Mouse (Mus musculus) macrophage (primary cell): Measurements from ENCODE around the gene Cox4i2. TPM values are rescaled to one million over a fixed set of nuclear protein-coding genes. Genes with fewer than 3 reads are reported as not detected.
A peak's percentile ranks its signal among the peaks of the same experiment; 100 is the strongest.

Experiments used
- H3K27ac ChIP-seq: fragments of 350-480 bp; formaldehyde crosslinking; 2 replicates; pipeline ENCODE4 v1.9.0; 2021
- H3K36me3 ChIP-seq: fragments of 350-480 bp; formaldehyde crosslinking; 2 replicates; pipeline ENCODE4 v1.9.0; 2021; ENCODE audit errors: inconsistent target
- H3K4me3 ChIP-seq: fragments of 350-480 bp; formaldehyde crosslinking; 2 replicates; pipeline ENCODE4 v1.9.0; 2021; ENCODE audit errors: inconsistent target
- H3K79me2 ChIP-seq: fragments of 350-480 bp; formaldehyde crosslinking; 2 replicates; pipeline ENCODE4 v1.9.0; 2021; ENCODE audit errors: inconsistent target
- WGBS: methylation state at CpG from one replicate; pipeline ENCODE4 v1.1.7; 2026; ENCODE audit warnings: inconsistent platforms; ENCODE audit not compliant: missing documents; 5-methylcytosine and 5-hydroxymethylcytosine counted together
- polyA plus RNA-seq: library from polyadenylated mRNA; stranded (reverse); fragments of 250-400 nt; gene quantifications from 3 replicates; pipeline ENCODE4 v1.2.4, GENCODE M21; 2018; ENCODE audit warnings: inconsistent platforms

The Cox4i2 gene
- polyA plus RNA-seq, 1 experiment from 2014 or later: not detected

GRCm38 (mm10) chr2:152810158-152810941 lies 56.4 kb downstream of the Cox4i2 start:
- Histone ChIP-seq H3K36me3 (no peaks in the 10 kb centered on the region), H3K27ac (peak overlapping the region; percentile 99), H3K4me3 (no peak overlapping the region), H3K79me2 (peaks cover 92% of the 10 kb centered on the region)
- WGBS: 69% methylated on average over 5 of the region's 5 CpGs

GRCm38 (mm10) chr2:152811336-152812165 lies 57.6 kb downstream of the Cox4i2 start:
- Histone ChIP-seq H3K36me3 (no peaks in the 10 kb centered on the region), H3K27ac (peak overlapping the region; percentile 99), H3K79me2 (peaks cover 97% of the 10 kb centered on the region), H3K4me3 (no peak overlapping the region)
- WGBS: 80% methylated on average over 2 of the region's 3 CpGs

DNA sequence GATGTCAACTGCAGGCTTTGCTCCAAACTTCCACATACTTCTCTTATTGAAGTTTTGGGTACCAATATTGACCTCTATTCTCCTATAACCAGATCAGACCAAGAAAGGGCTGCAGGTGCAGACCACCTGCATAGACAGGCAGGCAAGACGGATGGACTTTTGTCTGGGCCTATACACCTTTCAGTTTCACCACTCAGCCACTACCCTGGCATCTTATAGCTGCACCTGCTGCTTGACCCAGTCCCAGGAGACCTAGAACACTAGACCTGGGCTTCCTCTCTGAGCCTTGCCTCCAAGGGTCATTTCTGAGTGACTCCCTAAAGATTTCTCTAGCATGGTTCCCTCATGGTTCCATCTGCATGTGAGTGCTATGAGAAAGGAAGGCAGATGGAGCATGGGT lies 59.3 kb downstream of the Cox4i2 start:
- no CpG with 5 or more reads among the region's 1 CpGs for WGBS
- Histone ChIP-seq H3K4me3 (no peak overlapping the region), H3K27ac (peak overlapping the region; percentile 99)

DNA sequence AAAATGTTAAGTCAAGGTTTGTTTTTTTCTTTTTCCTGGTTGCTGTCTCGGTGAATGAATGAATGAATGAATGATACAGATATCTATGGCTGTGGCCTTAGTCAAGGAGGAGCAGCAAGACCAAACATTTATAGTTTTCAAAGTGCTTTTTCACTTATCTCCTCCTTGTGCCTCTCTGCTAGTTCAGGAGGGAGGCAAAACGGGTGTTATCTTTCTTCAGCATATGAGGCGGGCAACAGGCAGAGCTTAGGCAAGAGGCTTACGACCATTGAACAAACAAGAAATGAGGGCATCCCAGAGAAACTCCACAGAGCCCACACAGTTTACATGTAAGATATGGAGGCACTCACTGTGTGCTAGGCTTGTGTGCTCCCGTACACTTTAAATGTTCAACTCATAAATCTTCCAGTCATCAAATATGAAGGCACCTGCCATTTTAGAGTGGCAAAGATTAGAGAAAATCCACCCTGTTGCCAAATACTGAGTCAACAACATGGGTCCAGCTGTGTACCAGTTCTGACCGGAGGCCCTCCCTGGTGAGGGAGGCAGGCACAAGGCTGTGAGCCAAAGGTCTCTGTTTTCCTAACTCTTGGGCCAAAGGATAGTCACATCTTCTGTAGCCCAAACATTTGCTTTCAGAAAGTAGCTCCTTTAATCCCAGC lies 60.4 kb downstream of the Cox4i2 start:
- H3K79me2 ChIP-seq: peaks cover 97% of the 10 kb centered on the region
- WGBS: 94% methylated on average over 6 of the region's 6 CpGs
- H3K4me3 ChIP-seq: no peak overlapping the region
- H3K27ac ChIP-seq: no peak overlapping the region
- peaks cover 1% of the 10 kb centered on the region; the same call in 1 of the 2 replicates for H3K36me3 ChIP-seq

More for the DNA sequence above, 59.3 kb downstream of the Cox4i2 start:
- Histone ChIP-seq H3K79me2 (peaks cover 97% of the 10 kb centered on the region), H3K36me3 (no peaks in the 10 kb centered on the region)

Other genes starting within 250 kb of the Cox4i2 start
- gene Defb26, start 242.5 kb upstream of the Cox4i2 start, polyA plus RNA-seq: not detected in 3 replicates
- not detected in 3 replicates for gene Defb28, start 235.9 kb upstream of the Cox4i2 start, polyA plus RNA-seq
- not detected in 3 replicates for gene Defb29, start 214.1 kb upstream of the Cox4i2 start, polyA plus RNA-seq
- not detected in 3 replicates for gene Gm17416, start 184.8 kb upstream of the Cox4i2 start, polyA plus RNA-seq
- not detected in 3 replicates for gene Defb21, start 181.4 kb upstream of the Cox4i2 start, polyA plus RNA-seq
- gene Defb19, start 173.9 kb upstream of the Cox4i2 start, polyA plus RNA-seq: not detected in 3 replicates
- not detected in 3 replicates for gene Defb45, start 154.8 kb upstream of the Cox4i2 start, polyA plus RNA-seq
- not detected in 3 replicates for gene Defb36, start 149.8 kb upstream of the Cox4i2 start, polyA plus RNA-seq
- not detected in 3 replicates for gene Defb25, start 131.1 kb upstream of the Cox4i2 start, polyA plus RNA-seq
- not detected in 3 replicates for gene Rem1, start 127.2 kb upstream of the Cox4i2 start, polyA plus RNA-seq
- 58.4 to 93.5 TPM (median 77.2 TPM) in 3 replicates for gene H13, start 84.7 kb upstream of the Cox4i2 start, polyA plus RNA-seq
- gene Mcts2, start 67.1 kb upstream of the Cox4i2 start, polyA plus RNA-seq: 0.46 to 1.1 TPM (median 0.52 TPM) in 3 replicates
- 0.27 to 88.3 TPM (median 0.39 TPM) in 3 replicates for gene Id1, start 17.9 kb upstream of the Cox4i2 start, polyA plus RNA-seq
- gene Bcl2l1, start 77.6 kb downstream of the Cox4i2 start, polyA plus RNA-seq: 38.6 to 159 TPM (median 48.4 TPM) in 3 replicates
- 3.4 to 14.0 TPM (median 11.8 TPM) in 3 replicates for gene Tpx2, start 93.8 kb downstream of the Cox4i2 start, polyA plus RNA-seq
- gene Mylk2, start 157.2 kb downstream of the Cox4i2 start, polyA plus RNA-seq: not detected in 3 replicates
- not detected in 3 replicates for gene Foxs1, start 179.0 kb downstream of the Cox4i2 start, polyA plus RNA-seq
- gene Dusp15, start 197.5 kb downstream of the Cox4i2 start, polyA plus RNA-seq: not detected in 3 replicates
- not detected in 3 replicates for gene Ttll9, start 208.3 kb downstream of the Cox4i2 start, polyA plus RNA-seq